Mouse (Mus musculus) heart, embryonic 11.5 days (tissue): ENCODE data around the gene Gm20388. TPM values are rescaled to one million over a fixed set of nuclear protein-coding genes. Genes with fewer than 3 reads are reported as not detected.

Experiments used
- ATAC-seq: fragments of 200-750 bp; cut with Nextera tagmentation; replicated peaks from 2 replicates; pipeline ENCODE4 v1.8.0; 2017; ENCODE audit warnings: moderate library complexity; ENCODE audit not compliant: insufficient number of reproducible peaks, low FRiP score, low TSS enrichment
- H3K27ac ChIP-seq: fragments of 300-500 bp; sonication (generic); 2 replicates; pipeline ENCODE4 v1.5.1; 2014; ENCODE audit warnings: mild to moderate bottlenecking, low read depth, low read length
- H3K27me3 ChIP-seq: fragments of 300-500 bp; sonication (generic); 2 replicates; pipeline ENCODE4 v1.6.1; 2014; ENCODE audit warnings: mild to moderate bottlenecking, low read length, mixed read lengths; ENCODE audit not compliant: control insufficient read depth, insufficient read depth
- H3K36me3 ChIP-seq: fragments of 300-500 bp; sonication (generic); 2 replicates; pipeline ENCODE4 v1.6.1; 2014; ENCODE audit warnings: mild to moderate bottlenecking, low read length, moderate library complexity, mixed read lengths; ENCODE audit not compliant: control insufficient read depth, insufficient read depth
- H3K4me1 ChIP-seq: fragments of 300-500 bp; sonication (generic); 2 replicates; pipeline ENCODE4 v1.6.1; 2014; ENCODE audit warnings: low read length; ENCODE audit not compliant: control insufficient read depth, insufficient read depth
- H3K4me2 ChIP-seq: fragments of 300-500 bp; sonication (generic); 2 replicates; pipeline ENCODE4 v1.6.1; 2014; ENCODE audit warnings: mild to moderate bottlenecking, moderate library complexity
- H3K4me3 ChIP-seq: fragments of 300-500 bp; sonication (generic); 2 replicates; pipeline ENCODE4 v1.5.1; 2014; ENCODE audit warnings: low read depth, low read length
- H3K9ac ChIP-seq: fragments of 300-500 bp; sonication (generic); 2 replicates; pipeline ENCODE4 v1.6.1; 2014; ENCODE audit warnings: mild to moderate bottlenecking, low read depth, low read length, moderate library complexity
- H3K9me3 ChIP-seq: fragments of 300-500 bp; sonication (generic); replicated peaks from 2 replicates; pipeline ENCODE4 v1.6.1; 2016; ENCODE audit warnings: low read length; ENCODE audit not compliant: control insufficient read depth
- WGBS: fragments of 180-500 bp; shearing (Covaris S2); extraction: QIAGEN DNeasy Blood & Tissue Kit; methylation state at CpG from one replicate; pipeline ENCODE4 v1.1.7; 2014; ENCODE audit not compliant: insufficient replicate concordance; 5-methylcytosine and 5-hydroxymethylcytosine counted together
- polyA plus RNA-seq: library from polyadenylated mRNA; unstranded; fragments of >200 nt; fragmentation: Nextera tagmentation; extraction: Ambion mirVana; gene quantifications from 2 replicates; pipeline ENCODE4 v1.2.1, GENCODE M21; 2014

Gene Gm20388
- polyA plus RNA-seq, 1 experiment from 2014 or later, result 6.4 TPM

DNA sequence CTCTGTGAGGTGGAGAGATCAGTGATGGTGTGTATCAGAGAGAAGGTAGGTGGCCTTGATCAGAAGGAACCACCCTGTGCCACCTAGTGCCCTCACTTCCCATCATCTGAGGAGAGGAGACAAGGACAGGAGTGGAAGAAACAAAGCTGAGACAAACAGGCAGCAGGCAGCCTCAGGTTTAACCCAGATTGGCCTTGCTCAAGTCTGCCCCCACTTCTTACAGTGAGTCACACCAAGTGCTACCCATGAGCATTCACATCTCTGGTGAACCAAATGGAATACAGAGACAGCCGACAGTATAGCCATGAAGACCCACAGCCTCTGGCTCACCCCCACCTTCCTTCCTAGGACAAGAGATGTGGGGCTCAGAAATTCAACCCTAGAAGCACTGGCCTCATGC lies 3848.3 kb downstream of the Gm20388 start:
- peaks cover 38% of the 10 kb centered on the region for H3K4me1 ChIP-seq
- no peaks in the 10 kb centered on the region for H3K9me3 ChIP-seq
- H3K4me2 ChIP-seq, result no peak overlapping the region
- no peak for ATAC-seq
- H3K27ac ChIP-seq, result no peak overlapping the region
- H3K36me3 ChIP-seq, result no peaks in the 10 kb centered on the region
- no peak overlapping the region for H3K4me3 ChIP-seq
- H3K9ac ChIP-seq, result no peak overlapping the region
- no peaks in the 10 kb centered on the region for H3K27me3 ChIP-seq
- 74% methylated on average over 1 of the region's 1 CpGs for WGBS

GRCm38 (mm10) chr8:123759933-123760332 lies 3849.3 kb downstream of the Gm20388 start:
- H3K36me3 ChIP-seq, result no peaks in the 10 kb centered on the region
- WGBS, result 11% methylated on average over 10 of the region's 10 CpGs
- no peaks in the 10 kb centered on the region for H3K27me3 ChIP-seq
- H3K4me3 ChIP-seq, result no peak overlapping the region
- no peaks in the 10 kb centered on the region for H3K9me3 ChIP-seq
- peak overlapping the region; percentile 44 for H3K4me2 ChIP-seq
- H3K4me1 ChIP-seq, result peaks cover 32% of the 10 kb centered on the region
- no peak overlapping the region for H3K27ac ChIP-seq
- ATAC-seq, result no peak; the same call in 1 of the 2 replicates
- H3K9ac ChIP-seq, result no peak overlapping the region

DNA sequence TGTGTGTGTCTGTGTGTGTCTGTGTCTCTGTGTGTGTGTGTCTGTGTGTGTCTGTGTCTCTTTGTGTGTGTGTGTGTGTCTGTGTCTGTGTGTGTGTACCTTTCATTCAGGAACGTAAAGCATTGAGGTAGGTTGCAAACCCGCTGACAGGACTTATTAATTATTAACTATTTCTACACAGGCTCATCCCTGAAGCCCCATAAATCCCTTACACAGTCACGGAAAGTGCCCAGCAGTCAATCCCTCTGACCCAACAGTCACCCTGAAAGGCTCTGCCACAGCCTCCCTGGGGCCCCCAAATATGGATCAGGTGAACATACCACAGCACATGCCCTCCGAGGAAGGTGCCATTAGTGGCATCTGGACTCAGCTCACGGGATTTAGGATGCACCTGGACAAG lies 3849.9 kb downstream of the Gm20388 start:
- Histone ChIP-seq H3K27ac (no peak overlapping the region), H3K27me3 (no peaks in the 10 kb centered on the region), H3K9ac (no peak overlapping the region), H3K4me3 (no peak overlapping the region), H3K4me1 (peaks cover 32% of the 10 kb centered on the region), H3K36me3 (no peaks in the 10 kb centered on the region), H3K9me3 (no peaks in the 10 kb centered on the region), H3K4me2 (peak overlapping the region; percentile 44; the same call in 1 of the 2 replicates)
- 62% methylated on average over 5 of the region's 5 CpGs for WGBS
- ATAC-seq, result no peak

DNA sequence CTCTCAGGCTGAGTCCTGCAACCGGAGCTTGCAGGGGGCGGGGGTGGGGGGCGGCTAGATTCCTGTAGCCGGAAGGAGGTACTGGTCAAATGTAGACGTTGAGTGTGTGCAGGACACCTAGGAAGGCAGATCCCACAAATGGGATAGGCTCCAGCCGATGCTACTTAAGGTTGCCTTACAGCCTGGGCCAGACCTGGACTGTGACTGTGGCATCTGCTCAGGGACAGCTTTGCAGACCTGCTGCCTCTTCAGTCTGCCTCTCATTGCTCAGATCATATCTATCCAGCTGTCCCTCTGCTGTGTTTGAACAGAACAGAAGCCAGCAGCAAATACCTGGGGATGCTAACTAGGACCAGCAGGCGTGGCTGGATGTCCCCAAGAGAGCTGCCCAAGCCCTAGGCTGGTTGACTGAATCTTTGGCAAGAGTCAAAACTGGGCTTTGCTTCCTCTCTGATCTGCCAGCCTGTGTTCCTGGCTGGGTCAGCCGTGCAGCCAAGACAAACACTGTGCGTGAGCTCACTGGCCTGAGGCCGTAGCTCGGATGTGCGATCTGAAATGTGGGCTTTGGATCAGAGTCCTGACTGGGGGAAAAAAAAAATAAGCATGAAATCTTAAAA lies 3850.7 kb downstream of the Gm20388 start:
- H3K9ac ChIP-seq, result no peak overlapping the region
- H3K27ac ChIP-seq, result peak overlapping the region; percentile 60
- no peak overlapping the region for H3K4me3 ChIP-seq
- H3K4me1 ChIP-seq, result peaks cover 32% of the 10 kb centered on the region
- no peaks in the 10 kb centered on the region for H3K36me3 ChIP-seq
- H3K9me3 ChIP-seq, result no peaks in the 10 kb centered on the region
- peak overlapping the region; percentile 20; the same call in 1 of the 2 replicates for H3K4me2 ChIP-seq
- ATAC-seq, result no peak
- 24% methylated on average over 12 of the region's 12 CpGs for WGBS
- no peaks in the 10 kb centered on the region for H3K27me3 ChIP-seq

GRCm38 (mm10) chr8:123761883-123762270 lies 3851.2 kb downstream of the Gm20388 start:
- Histone ChIP-seq H3K4me1 (peaks cover 32% of the 10 kb centered on the region), H3K4me3 (no peak overlapping the region), H3K27me3 (no peaks in the 10 kb centered on the region), H3K4me2 (no peak overlapping the region; the same call in 1 of the 2 replicates), H3K9me3 (no peaks in the 10 kb centered on the region), H3K9ac (no peak overlapping the region), H3K27ac (peak overlapping the region; percentile 60; the same call in 1 of the 2 replicates), H3K36me3 (no peaks in the 10 kb centered on the region)
- WGBS, result 46% methylated on average over 3 of the region's 4 CpGs
- no peak for ATAC-seq

DNA sequence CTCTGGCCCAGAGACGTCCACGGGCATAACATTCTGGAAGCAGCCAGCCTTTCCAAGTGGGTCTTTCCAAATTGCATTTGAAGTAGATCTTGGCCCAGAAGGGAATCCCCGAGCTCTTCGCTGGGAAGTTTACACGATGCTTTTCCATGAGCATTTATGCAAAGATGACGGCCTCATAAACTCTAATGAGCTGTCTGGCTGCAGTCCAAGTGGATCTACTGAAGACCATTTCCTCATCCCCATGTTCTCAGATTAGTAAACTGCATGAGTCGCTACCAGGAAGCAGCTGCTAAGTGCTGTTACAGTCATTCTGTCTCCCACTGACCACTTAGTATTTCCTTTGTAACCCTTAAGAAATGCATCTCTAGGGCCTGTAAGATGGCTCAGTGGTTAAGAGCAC lies 3852.7 kb downstream of the Gm20388 start:
- H3K9me3 ChIP-seq, result no peaks in the 10 kb centered on the region
- H3K27ac ChIP-seq, result no peak overlapping the region
- H3K36me3 ChIP-seq, result no peaks in the 10 kb centered on the region
- WGBS, result 54% methylated on average over 7 of the region's 7 CpGs
- H3K4me1 ChIP-seq, result peaks cover 32% of the 10 kb centered on the region
- no peak overlapping the region for H3K9ac ChIP-seq
- H3K27me3 ChIP-seq, result no peaks in the 10 kb centered on the region
- H3K4me3 ChIP-seq, result no peak overlapping the region
- H3K4me2 ChIP-seq, result no peak overlapping the region
- no peak for ATAC-seq

- H3K27ac ChIP-seq, result no peak overlapping the region
Measured at GRCm38 (mm10) chr8:123764671-123765070, 3854.0 kb downstream of the Gm20388 start.

DNA sequence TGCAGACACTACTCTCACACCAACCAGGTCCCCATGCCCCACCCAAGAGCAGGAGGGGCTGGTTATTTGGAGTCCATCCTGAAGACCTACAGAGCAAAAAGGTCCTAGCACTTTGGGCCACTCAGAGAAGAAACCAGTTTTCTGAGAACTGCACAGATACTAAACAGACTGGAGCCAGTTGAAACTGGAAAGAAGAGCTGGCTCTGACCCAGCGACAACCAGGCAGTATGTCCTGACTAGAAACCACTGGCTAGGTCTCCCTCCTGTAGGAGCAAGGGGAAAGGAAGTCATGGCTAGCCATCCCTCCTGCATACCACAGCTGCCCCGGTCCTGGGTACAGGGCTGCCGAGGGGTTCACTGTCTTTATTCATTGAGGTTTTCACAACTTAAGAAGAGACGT lies 3855.9 kb downstream of the Gm20388 start:
- H3K27me3 ChIP-seq, result no peaks in the 10 kb centered on the region
- no peak overlapping the region for H3K4me3 ChIP-seq
- no peaks in the 10 kb centered on the region for H3K36me3 ChIP-seq
- H3K9ac ChIP-seq, result no peak overlapping the region
- peaks cover 15% of the 10 kb centered on the region for H3K4me1 ChIP-seq
- no peak overlapping the region for H3K27ac ChIP-seq
- H3K4me2 ChIP-seq, result no peak overlapping the region
- no peak for ATAC-seq
- 77% methylated on average over 4 of the region's 4 CpGs for WGBS
- no peaks in the 10 kb centered on the region for H3K9me3 ChIP-seq

More at GRCm38 (mm10) chr8:123764671-123765070, 3854.0 kb downstream of the Gm20388 start:
- no peak for ATAC-seq
- no peaks in the 10 kb centered on the region for H3K27me3 ChIP-seq
- no peak overlapping the region for H3K9ac ChIP-seq
- no peaks in the 10 kb centered on the region for H3K9me3 ChIP-seq
- 32% methylated on average over 4 of the region's 4 CpGs for WGBS
- H3K4me1 ChIP-seq, result peaks cover 30% of the 10 kb centered on the region
- no peak overlapping the region for H3K4me3 ChIP-seq
- no peaks in the 10 kb centered on the region for H3K36me3 ChIP-seq
- H3K4me2 ChIP-seq, result no peak overlapping the region

DNA sequence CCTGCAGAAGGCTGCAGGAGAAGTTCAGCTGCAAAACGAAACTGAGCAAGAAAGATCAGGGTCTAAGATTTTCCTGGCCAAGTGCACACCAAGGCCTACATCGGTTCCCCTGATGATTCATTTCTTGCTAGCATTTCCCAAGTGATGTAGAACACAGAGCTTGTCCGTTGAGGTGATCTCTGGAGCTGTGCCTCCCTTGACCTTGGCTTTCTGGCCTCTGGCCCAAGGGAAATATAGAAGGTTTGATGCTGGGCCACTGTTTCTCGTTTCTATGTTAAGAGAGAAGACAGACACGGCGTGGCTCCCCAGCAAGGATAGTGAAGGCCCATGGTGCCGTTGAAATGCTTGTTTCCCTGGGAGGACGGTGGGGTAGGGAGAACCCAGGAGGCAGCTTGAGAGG lies 3857.2 kb downstream of the Gm20388 start:
- Histone ChIP-seq H3K27me3 (no peaks in the 10 kb centered on the region), H3K9me3 (no peaks in the 10 kb centered on the region), H3K4me2 (no peak overlapping the region), H3K36me3 (no peaks in the 10 kb centered on the region), H3K4me3 (no peak overlapping the region), H3K9ac (no peak overlapping the region), H3K4me1 (peaks cover 6% of the 10 kb centered on the region), H3K27ac (no peak overlapping the region)
- no peak for ATAC-seq
- 73% methylated on average over 8 of the region's 8 CpGs for WGBS
